Mouse (Mus musculus): ENCODE results near the gene Vwa2.

The Vwa2 gene

GRCm38 (mm10) chr19:56873816-56874600 is at the start of gene Vwa2:
Gene Vwa2, plus strand, starts transcription at chr19:56874249.
- DNase-seq (ENCODE audit: low read depth) = no peak

DNA sequence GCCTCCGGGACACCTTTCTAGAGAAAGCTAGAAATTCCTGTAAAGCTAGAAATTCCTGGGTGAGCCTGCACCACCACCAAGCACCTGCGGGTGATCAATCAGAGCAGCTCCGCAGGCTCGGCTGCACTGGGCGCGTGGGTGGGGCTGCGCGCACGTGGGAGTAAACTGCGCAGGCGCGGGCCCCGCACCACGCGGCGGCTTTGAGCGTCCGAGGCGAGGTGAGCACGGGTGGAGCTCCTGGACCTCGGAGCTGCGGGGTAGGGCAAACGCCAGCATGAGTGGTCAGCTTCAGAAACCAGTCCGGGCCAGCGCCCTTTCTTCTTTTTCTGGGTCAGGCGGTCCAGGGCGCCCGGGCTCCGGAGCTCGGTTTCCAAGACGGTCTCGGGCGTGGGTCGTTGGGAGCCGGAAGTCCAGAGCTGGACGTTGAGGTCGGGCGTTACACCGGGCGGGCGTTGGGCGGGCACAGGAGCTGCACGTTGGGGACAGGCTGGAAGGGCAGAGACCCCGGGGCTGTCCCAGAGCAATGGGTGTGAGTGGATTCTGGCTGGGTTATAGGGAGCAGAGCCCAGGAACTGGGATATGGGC is 47.9 kb upstream of the Vwa2 start, which contains the start of gene Tdrd1:
Tdrd1 (plus strand) TSS at position 163 of the 585 bp plus-strand sequence.
- no peak for DNase-seq (ENCODE audit: low read depth)

DNA sequence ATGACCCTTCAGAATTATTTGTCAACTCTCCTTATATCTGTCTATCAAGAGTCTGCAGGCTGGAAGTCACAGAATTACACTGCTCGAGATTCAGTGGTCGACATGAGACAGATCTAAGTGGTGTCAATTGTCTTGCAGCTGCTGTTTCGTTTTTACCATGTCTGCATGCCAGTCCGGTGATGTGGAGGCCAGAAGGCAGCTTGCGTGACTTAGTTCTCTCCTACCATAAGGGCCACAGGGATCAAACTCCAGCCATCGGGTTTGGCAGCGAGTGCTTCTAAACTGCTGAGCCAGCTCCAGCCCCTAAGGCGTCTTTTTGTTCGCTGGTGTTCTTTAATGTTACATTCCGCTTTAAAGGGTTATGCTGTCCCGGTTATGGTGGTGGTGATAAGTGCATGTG is 45.7 kb upstream of the Vwa2 start:
- no peak for DNase-seq (ENCODE audit: low read depth)

DNA sequence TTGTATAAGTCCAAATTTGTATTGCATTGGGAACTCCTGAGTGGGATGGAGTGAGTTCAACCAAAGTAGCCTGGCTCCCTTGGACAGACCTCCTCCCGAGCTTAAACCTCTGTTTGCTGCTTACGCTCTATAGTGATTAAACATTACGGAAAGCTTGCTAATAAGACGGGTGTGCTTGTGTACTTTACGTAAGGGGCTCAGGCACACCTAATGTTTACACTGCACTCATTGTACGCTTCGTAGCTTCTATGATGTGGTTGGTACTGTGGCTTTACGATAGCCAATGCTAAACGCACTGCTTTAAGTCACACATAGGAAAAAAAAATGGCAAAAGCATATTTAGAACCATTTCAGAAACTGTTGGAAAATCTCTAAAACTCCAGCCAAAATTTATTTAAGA is 44.8 kb upstream of the Vwa2 start:
- no peak for DNase-seq (ENCODE audit: low read depth)

DNA sequence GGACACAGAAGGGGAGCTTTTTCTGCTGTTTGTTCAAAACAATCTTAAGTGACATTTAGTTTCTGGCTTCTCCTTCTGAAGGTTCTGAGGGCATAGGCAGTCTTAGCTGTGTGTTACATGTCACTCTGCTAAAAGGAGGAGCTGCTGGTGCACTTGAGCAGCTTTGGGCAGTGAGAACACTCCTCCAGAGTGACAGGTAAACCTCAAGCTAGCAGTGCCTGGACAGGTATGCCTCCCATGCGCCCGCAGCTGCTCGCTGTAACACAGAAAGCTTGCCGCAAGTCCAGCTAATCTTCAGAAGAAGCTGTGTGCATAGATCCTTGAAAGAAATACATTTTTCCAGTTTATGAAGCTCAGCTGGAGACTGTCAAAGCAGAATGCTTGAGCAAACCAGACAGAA is 43.9 kb upstream of the Vwa2 start:
- no peak for DNase-seq (ENCODE audit: low read depth)

DNA sequence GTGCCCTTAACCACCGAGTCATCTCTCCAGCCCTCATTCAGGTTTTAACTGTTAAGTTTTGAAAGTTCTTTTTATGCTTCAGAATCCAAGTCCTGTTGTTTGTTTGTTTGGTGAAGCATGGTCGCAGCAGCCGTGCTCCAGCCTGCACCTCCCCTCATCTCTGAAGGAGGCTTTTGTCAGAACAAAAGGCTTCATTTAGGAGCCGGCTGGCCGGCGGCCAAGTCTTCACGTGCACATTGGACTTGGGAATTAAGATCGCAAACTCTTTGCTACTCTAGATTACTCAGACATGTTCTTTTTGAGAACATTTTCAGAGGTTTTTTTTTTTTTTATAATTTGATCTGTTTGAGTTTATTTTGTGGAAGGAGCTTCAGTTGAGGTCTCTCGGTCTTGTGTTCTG is 38.7 kb upstream of the Vwa2 start:
- DNase-seq (ENCODE audit: low read depth) = peak; percentile 71

DNA sequence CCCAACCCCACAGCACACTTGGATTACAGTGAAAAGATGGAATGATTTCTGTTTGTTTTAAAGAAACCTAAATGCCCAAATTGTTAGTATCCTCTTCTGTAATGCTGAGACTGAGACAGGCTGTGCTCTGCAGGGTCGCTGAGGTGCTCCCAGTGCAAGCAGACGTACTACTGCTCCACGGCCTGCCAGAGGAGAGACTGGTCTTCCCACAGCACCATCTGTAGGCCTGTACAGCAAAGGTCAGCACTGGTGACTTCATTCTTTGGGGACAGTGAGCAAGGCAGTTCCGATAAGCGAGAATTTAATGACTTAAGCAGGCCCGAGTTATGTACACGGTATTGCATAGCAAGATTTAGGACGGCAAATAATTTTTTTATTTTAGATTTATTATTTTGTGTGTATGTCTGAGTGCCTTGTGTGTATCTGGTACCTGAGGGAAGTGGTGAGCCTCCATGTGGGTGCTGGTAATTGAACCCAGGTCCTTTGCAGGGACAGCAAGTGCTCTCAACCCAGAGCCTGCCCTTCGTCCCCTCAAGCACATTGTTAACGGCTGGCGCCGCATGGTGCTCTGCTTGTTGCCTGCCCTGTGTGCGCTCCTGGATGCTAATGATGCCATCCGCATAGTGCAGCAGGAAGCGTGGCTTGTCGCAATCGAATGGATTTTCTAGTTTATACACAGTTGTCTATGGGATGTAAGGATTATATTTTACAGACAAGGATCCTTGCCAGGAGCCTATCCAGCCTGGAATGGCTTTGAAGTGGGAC is 34.9 kb upstream of the Vwa2 start:
- no peak for DNase-seq (ENCODE audit: low read depth)

GRCm38 (mm10) chr19:56842974-56843373 is 31.1 kb upstream of the Vwa2 start:
- no peak for DNase-seq (ENCODE audit: low read depth)

DNA sequence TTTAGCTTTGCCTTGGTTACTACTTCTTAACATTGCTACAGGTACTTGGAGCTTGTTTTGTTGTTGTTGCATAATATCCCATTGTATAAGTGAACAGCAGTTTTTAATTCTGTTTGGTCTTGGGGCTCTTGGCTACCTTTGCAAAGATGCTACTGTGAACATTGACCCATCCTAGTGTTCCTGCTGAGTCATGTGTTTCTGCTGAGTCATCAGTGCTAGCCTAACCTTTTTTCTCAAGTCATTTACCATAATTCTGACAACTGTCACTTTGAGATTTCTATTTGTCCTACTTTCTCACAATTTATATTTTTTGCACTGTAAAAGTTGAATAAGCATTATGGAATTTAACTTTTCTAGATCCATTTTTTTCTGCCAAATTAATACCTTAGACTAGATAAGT is 21.5 kb upstream of the Vwa2 start:
- no peak for DNase-seq (ENCODE audit: low read depth)

- DNase-seq (ENCODE audit: low read depth) = no peak
Observed at GRCm38 (mm10) chr19:56856455-56856854, 17.6 kb upstream of the Vwa2 start.

GRCm38 (mm10) chr19:56867701-56868100 is 6.3 kb upstream of the Vwa2 start:
- DNase-seq (ENCODE audit: low read depth) = no peak

- no peak for DNase-seq (ENCODE audit: low read depth)
Observed at GRCm38 (mm10) chr19:56874601-56875315, 709 bp downstream of the Vwa2 start.

DNA sequence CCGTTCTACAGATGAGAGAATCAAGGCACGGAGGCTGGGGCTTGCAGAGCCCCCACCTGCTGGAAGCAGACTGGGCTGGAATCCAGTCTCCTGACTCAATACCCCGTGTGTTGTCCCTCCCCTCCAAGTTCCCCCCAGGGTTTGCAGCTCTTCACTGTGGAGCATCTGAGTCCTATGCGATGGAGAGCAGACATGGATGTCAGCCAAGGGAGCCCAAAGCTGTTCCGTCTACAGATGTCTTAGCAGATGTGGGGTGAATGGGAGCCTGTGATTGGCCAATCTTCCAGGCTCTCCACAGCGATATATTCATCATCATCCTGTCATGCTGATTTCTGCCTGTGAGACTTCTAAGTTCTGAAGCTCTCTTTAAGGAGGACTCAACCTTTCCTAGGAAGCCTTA is 3.3 kb downstream of the Vwa2 start:
- DNase-seq (ENCODE audit: low read depth) = peak; percentile 54

GRCm38 (mm10) chr19:56887879-56888278 is 13.8 kb downstream of the Vwa2 start:
- no peak for DNase-seq (ENCODE audit: low read depth)

- DNase-seq (ENCODE audit: low read depth) = no peak
Observed at GRCm38 (mm10) chr19:56888654-56889053, 14.6 kb downstream of the Vwa2 start.

DNA sequence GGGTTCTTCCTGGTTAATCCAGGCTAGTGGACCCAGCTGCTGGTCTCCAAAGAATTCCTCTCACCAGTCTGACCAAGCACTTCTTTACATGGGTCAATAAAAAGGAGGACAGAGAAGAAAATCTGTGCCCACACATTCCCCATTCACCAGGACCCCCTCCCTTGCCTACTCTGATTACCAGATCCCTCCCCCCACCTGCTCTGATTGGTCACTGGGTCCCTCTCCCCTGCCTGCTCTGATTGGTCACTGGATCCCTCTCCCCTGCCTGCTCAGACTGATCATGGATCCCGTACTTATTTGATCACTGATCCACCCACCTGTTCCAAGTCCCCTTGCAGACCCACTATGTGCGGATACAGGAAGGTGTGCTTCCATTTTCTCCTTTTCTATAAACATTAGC is 17.4 kb downstream of the Vwa2 start:
- DNase-seq (ENCODE audit: low read depth) = no peak

- DNase-seq (ENCODE audit: low read depth) = no peak
Observed at GRCm38 (mm10) chr19:56892586-56892985, 18.5 kb downstream of the Vwa2 start.

DNA sequence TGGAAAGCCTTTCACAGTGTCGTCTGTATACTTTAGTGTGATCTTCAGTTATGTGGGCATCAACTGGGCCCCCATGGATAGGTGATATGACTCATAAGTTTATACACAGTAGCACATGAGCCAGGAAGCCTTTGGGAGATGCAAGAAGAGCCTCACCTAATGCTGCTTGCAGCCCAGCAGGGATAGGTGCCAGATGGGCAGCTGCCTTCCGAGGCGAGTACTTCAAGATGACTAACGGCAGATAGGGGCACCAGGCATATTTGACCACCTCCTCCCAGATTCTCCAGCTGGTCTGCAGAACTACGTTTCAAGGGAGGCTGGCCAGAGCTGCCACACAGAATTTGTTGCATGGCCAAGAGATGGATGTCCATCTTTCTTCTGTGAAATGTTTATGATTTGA is 19.3 kb downstream of the Vwa2 start:
- DNase-seq (ENCODE audit: low read depth) = no peak

DNA sequence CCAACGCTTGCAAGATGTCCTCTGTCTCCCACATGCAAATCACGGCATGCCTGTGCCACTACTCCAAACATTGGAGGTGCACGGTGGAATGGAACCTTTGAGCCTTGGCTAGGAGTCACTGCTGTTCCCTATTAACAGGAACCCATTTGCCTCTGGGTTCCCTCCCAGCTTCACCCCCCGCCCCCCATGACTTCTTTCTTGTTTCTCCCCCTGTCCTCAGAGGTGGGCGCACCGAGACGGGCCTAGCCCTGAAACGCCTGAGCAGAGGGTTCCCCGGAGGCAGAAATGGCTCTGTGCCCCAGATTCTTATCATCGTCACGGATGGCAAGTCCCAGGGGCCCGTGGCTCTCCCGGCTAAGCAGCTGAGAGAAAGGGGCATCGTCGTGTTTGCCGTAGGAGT is 23.6 kb downstream of the Vwa2 start:
- no peak for DNase-seq (ENCODE audit: low read depth)

DNA sequence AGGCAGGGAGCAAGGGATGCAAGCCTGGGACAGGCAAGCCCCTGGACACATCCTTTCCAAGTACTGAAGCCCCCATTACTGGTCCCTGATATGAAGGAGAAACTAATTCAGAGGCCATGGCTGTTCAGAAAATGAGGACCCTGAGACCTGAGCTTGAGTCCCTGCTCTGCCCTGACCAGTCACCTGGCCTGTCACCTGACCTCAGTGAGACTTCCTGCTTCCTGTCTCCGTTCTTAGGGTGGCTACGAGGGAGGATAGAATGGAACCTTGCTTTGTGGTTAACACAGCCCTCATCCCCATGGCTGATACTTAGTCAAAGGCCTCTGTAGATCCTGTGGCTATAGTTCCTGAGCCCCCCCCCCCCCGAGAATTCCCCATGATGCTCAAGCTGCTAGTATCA is 30.0 kb downstream of the Vwa2 start:
- DNase-seq (ENCODE audit: low read depth) = no peak

DNA sequence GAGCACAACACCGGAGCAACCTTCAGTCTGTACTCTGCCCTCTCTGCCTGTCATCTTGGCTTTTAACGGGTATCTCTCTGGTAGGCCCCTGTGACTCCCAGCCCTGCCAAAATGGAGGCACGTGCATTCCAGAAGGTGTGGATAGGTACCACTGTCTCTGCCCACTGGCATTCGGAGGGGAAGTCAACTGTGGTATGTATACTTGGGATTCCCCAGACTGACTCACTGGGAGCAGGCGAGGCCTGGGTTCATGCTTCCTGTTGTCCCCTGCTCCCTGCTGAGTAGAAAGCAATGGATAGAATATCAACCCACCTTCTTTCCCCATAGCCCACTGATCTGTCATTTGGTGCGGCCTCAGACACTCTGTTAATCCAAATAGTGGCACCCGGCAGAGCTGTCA is 31.3 kb downstream of the Vwa2 start:
- DNase-seq (ENCODE audit: low read depth) = no peak

DNA sequence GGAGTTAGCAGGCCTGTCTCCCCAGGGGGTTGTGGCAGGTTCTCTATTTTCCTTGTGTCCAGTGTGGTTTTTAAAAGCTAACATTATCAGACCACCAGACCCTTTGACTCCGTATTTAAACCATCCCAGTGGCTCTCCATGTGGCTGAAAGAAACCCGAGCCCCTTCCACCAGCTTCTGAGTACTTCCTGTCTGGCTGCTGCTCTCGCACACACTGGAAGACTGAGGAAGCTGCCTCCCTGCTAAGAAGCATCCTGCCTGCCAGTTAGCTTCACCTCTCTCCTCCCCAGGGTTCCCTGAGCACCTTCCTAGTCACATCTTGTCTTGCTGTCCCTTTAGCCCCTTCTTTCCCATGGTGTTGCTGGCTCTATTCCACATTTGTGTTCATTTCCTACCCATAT is 33.8 kb downstream of the Vwa2 start:
- no peak for DNase-seq (ENCODE audit: low read depth)

All from NIH3T3 (cell line).